Mouse (Mus musculus) CH12.LX (cell line): ENCODE data around the gene Fam172a.

ENCODE experiments used
- BHLHE40 ChIP-seq: IDR thresholded peaks from 2 replicates; pipeline ENCODE4 v1.6.1; 2011; ENCODE audit warnings: mild to moderate bottlenecking, low read depth, low read length, improper control_type of control experiment
- CHD1 ChIP-seq: IDR thresholded peaks from 2 replicates; pipeline ENCODE4 v1.6.1; 2012; ENCODE audit warnings: low read depth, low read length, improper control_type of control experiment, inconsistent platforms
- CHD2 ChIP-seq: IDR thresholded peaks from 2 replicates; pipeline ENCODE4 v1.6.1; 2011; ENCODE audit warnings: low read length, improper control_type of control experiment
- CTCF ChIP-seq, 2 experiments: IDR thresholded peaks in 1 of 2; conservative IDR thresholded peaks in 1 of 2; 2 replicates each; pipeline ENCODE4 v1.5.1; 2011 to 2012; ENCODE audit warnings: low read depth in 2 of 2, low read length in 2 of 2, improper control_type of control experiment in 1 of 2, inconsistent platforms in 1 of 2, mild to moderate bottlenecking in 1 of 2, moderate library complexity in 1 of 2
- E2F4 ChIP-seq: IDR thresholded peaks from 2 replicates; pipeline ENCODE4 v1.6.1; 2011; ENCODE audit warnings: low read depth, low read length, improper control_type of control experiment; ENCODE audit not compliant: insufficient replicate concordance
- EP300 ChIP-seq: IDR thresholded peaks from 2 replicates; pipeline ENCODE4 v1.6.1; 2011; ENCODE audit warnings: low read length, improper control_type of control experiment
- HCFC1 ChIP-seq: IDR thresholded peaks from 2 replicates; pipeline ENCODE4 v1.6.1; 2012; ENCODE audit warnings: low read depth, mild to moderate bottlenecking, inconsistent platforms, low read length, improper control_type of control experiment
- KAT2A ChIP-seq: IDR thresholded peaks from 2 replicates; pipeline ENCODE4 v1.6.1; 2012; ENCODE audit warnings: low read length, improper control_type of control experiment, inconsistent platforms; ENCODE audit not compliant: insufficient replicate concordance
- MAFK ChIP-seq: IDR thresholded peaks from 2 replicates; pipeline ENCODE4 v1.6.1; 2011; ENCODE audit warnings: low read length, improper control_type of control experiment; ENCODE audit not compliant: insufficient replicate concordance
- MAX ChIP-seq: IDR thresholded peaks from 2 replicates; pipeline ENCODE4 v1.6.1; 2011; ENCODE audit warnings: low read length, improper control_type of control experiment
- POLR2AphosphoS2 ChIP-seq: IDR thresholded peaks from 2 replicates; pipeline ENCODE4 v1.6.1; 2011; ENCODE audit warnings: low read depth, low read length, improper control_type of control experiment
- TBP ChIP-seq: conservative IDR thresholded peaks from 2 replicates; pipeline ENCODE4 v1.6.1; 2011; ENCODE audit warnings: low read depth, low read length, improper control_type of control experiment
- USF2 ChIP-seq: conservative IDR thresholded peaks from 2 replicates; pipeline ENCODE4 v1.6.1; 2011; ENCODE audit warnings: low read depth, low read length, improper control_type of control experiment
- ZC3H11A ChIP-seq: IDR thresholded peaks from 2 replicates; pipeline ENCODE4 v1.6.1; 2012; ENCODE audit warnings: low read depth, mild to moderate bottlenecking, inconsistent platforms, low read length, improper control_type of control experiment

DNA sequence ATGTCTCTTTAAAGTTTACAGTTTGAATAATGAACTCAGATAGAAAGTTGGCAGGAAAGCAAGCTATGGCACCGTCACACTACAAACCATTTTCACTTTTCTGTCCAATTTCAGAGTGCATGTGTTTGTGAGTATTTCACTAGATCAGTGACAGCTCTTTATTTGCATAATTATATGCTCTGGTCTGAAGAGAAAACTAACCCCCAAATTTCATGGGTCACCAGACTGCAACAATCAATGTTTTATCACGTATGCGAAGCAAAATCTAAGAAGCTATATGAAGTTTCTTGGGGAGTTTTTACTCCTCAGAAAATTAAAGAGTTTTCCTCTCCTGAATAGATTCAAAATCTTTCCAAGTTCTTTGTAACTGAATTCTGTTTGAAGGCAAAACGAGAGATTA lies 466.3 kb downstream of the Fam172a start:
- TF ChIP-seq USF2 (no peak), CTCF (conservative IDR thresholded peaks at IDR 0.05 in 1 of 2, IDR thresholded peaks at IDR 0.05 in 1 of 2; ENCODE audit: low read depth in 2 of 2, low read length in 2 of 2) (no peak), MAFK (no peak), CHD2 (no peak), KAT2A (no peak), EP300 (no peak), BHLHE40 (no peak), E2F4 (no peak), ZC3H11A (no peak), TBP (no peak), MAX (no peak), HCFC1 (no peak), POLR2AphosphoS2 (no peak), CHD1 (no peak)
